Mouse (Mus musculus): ENCODE results near the gene Tsc22d3.

DNA sequence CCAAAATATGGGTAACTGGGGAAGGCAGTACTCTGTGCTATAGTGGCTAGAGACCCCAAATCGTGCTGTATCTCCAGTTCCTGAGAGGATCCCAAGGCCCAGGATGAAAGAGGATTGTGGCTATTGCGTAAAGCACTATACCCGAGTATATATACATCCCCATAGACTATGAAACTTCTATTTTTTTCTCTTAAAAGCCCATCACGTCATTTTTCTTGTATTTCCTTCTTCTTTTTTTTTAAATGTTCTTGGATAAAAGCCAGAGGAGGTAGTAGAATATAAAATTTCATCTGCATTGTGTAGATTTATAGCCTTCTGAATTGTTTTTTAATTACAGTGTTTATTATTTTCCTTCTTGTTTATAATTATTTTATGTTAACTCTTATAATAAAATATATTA, 852 bp upstream of the Tsc22d3 start:
- no peak for TF ChIP-seq USF1 (IDR thresholded peaks at IDR 0.05; ENCODE audit: low read depth)
- TF ChIP-seq MAX (IDR thresholded peaks at IDR 0.05), result no peak
- no peak for TF ChIP-seq CTCF (IDR thresholded peaks at IDR 0.05; ENCODE audit: control insufficient read depth, insufficient read depth, insufficient read length)
